Mouse (Mus musculus) left cerebral cortex, adult 2 months (tissue): ENCODE results near the gene B9d2. TPM values are rescaled to one million over a fixed set of nuclear protein-coding genes. Genes with fewer than 3 reads are reported as not detected.

ENCODE experiments used
- DNase-seq, 2 experiments: peaks; one replicate each; pipeline ENCODE4 v3.0.0; 2021 to 2022; ENCODE audit warnings: low spot score in 2 of 2, mixed read lengths in 1 of 2; ENCODE audit errors: extremely low spot score in 1 of 2
- H3K27ac ChIP-seq: fragments of 200-600 bp; 2 replicates; pipeline ENCODE4 v1.8.1; 2022
- H3K4me3 ChIP-seq: fragments of 200-600 bp; 2 replicates; pipeline ENCODE4 v1.8.1; 2022
- CTCF ChIP-seq: fragments of 200-600 bp; IDR thresholded peaks from 2 replicates; pipeline ENCODE4 v1.8.1; 2022; ENCODE audit warnings: antibody characterized with exemption, mild to moderate bottlenecking, moderate library complexity
- intact Hi-C: fragments of 180-260 bp; cut with DNase I; formaldehyde crosslinking; loops from one replicate; pipeline ENCODE4 v1.15.1; 2025
- total RNA-seq, 2 experiments: library from RNA; stranded (reverse); gene quantifications; 2 replicates each; pipeline ENCODE4 v1.2.3; 2021

Gene B9d2
- total RNA-seq, 2 experiments from 2014 or later: 21.3 to 25.9 TPM

DNA sequence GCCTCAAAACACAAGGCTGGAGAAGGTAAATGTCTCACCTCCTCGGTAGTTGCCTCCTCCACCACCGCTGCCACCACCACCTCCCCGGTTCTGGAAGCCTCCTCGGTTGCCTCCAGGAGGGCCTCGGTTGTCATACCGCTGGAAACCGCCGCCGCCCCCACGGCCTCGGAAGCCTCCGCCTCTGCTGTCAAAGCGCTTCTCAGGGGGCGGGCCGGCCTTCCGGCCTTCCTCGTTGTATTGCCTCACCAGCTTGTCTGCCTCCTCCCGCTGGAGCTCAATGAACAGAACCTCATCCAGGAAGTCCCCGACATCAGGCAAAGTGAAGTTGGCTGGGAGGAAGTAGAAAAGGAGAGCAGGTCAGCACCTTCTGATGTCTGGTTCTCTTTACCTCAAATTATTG is 45.3 kb downstream of the B9d2 start:
- Histone ChIP-seq H3K27ac (no peak overlapping the region), H3K4me3 (no peak overlapping the region)
- no peak for TF ChIP-seq CTCF
- DNase-seq: peak; percentile 46 to 49
- intact Hi-C loops: no loop called here

DNA sequence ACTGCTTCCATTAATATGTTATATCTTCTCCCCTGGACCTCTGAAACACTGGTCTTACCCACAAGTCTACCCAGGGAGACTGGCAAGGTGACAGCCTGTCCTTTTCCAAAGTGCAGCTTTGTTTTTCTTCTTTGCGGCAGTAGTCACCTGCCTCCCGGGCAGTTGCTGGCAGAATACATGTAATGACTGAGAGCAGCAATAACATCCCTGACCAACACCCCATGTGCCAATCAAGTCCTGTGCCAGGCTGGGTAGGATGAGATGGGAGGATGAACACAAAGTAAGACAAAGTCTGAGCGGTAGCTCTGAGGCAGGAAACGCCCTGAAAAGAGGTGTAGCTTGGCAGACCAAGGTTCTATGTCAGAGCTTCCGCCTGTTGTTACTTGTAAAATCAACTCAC is 47.2 kb downstream of the B9d2 start:
- Histone ChIP-seq H3K27ac (no peak overlapping the region), H3K4me3 (no peak overlapping the region)
- intact Hi-C loops: no loop called here
- no peak for TF ChIP-seq CTCF
- DNase-seq: no peak

DNA sequence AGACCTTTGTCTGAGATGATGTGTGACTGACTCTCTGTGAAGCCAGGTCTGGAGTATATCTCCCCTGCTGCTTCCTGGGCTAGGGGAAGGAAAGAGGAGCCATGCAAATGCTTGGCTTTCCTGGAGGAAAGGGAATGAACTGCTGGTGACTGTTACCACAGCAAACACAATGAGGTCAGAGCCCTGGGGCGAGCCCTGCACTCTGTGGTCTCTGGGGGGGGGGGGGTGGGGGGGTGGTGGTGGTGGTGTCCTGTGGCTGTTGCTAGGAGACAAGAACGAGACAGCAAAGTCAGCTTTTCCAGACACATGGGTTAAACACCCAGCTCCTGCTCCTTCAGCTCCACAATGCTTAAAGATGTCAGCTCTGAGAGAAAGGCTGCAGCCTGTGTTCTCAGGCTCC is 48.8 kb downstream of the B9d2 start:
- TF ChIP-seq CTCF: no peak

GRCm38 (mm10) chr7:25729862-25730261 is 49.3 kb downstream of the B9d2 start:
- no peak for DNase-seq
- no peak overlapping the region for H3K27ac ChIP-seq
- TF ChIP-seq CTCF: no peak
- H3K4me3 ChIP-seq: no peak overlapping the region
- intact Hi-C loops: no loop called here

More for the DNA sequence above, 48.8 kb downstream of the B9d2 start:
- intact Hi-C loops: no loop called here
- Histone ChIP-seq H3K4me3 (no peak overlapping the region), H3K27ac (no peak overlapping the region)
- DNase-seq: no peak

GRCm38 (mm10) chr7:25731294-25732055 is 50.9 kb downstream of the B9d2 start:
- Histone ChIP-seq H3K4me3 (no peak overlapping the region), H3K27ac (no peak overlapping the region)
- intact Hi-C loops: no loop called here
- no peak for DNase-seq
- TF ChIP-seq CTCF: no peak

DNA sequence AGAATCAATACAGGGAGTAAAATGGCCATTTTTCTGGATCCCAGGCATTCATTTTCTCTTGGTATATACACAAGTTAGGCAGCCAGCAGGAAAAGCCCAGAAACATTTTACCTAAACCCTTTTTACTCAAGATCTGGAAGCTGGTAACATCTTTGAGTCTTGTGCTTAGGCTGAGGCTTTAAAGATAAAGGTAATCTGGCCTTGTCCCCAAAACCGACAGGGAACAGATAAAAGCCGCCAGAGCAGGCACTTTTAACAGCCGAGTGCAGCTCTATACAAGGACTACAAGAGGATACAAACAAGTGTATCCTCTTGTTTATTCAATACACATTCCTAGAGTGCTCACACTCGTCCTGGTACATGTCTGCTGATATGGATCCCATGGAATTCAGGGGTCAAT is 54.4 kb downstream of the B9d2 start:
- DNase-seq: no peak
- Histone ChIP-seq H3K4me3 (no peak overlapping the region), H3K27ac (no peak overlapping the region)
- TF ChIP-seq CTCF: no peak
- intact Hi-C loops: no loop called here

Other genes starting within 250 kb of the B9d2 start
- gene Ceacam1, start 203.2 kb upstream of the B9d2 start, total RNA-seq: 1 to 10 TPM; 3.1 to 4.1 TPM
- under 1 TPM; 0.35 to 0.68 TPM for gene Ceacam2, start 140.9 kb upstream of the B9d2 start, total RNA-seq
- gene Erich4, start 64.9 kb upstream of the B9d2 start, total RNA-seq: not detected
- gene Dmac2, start 61.4 kb upstream of the B9d2 start, total RNA-seq: 10 to 100 TPM; 51.0 to 55.7 TPM
- gene B3gnt8, start 54.1 kb upstream of the B9d2 start, total RNA-seq: under 1 TPM; 0.65 to 0.68 TPM
- gene Bckdha, start 21.8 kb upstream of the B9d2 start, total RNA-seq: 10 to 100 TPM; 32.9 to 33.9 TPM
- 10 to 100 TPM; 23.3 to 24.0 TPM for gene Exosc5, start 21.6 kb upstream of the B9d2 start, total RNA-seq
- gene Tmem91, start 5.6 kb upstream of the B9d2 start, total RNA-seq: 10 to 100 TPM; 20.7 to 29.4 TPM
- gene Tgfb1, start 6.2 kb downstream of the B9d2 start, total RNA-seq: 10 to 100 TPM in 1 of 2 experiments, 1 to 10 TPM in 1; 7.3 to 10.7 TPM
- gene Ccdc97, start 38.3 kb downstream of the B9d2 start, total RNA-seq: 10 to 100 TPM; 65.4 to 66.5 TPM
- 100 to 1,000 TPM in 1 of 2 experiments, 10 to 100 TPM in 1; 96.5 to 101 TPM for gene Hnrnpul1, start 74.0 kb downstream of the B9d2 start, total RNA-seq
- gene Axl, start 107.9 kb downstream of the B9d2 start, total RNA-seq: 10 to 100 TPM; 33.2 to 40.5 TPM
- gene Cyp2s1, start 136.1 kb downstream of the B9d2 start, total RNA-seq: 1 to 10 TPM; 3.2 to 4.2 TPM
- gene Cyp2b10, start 216.8 kb downstream of the B9d2 start, total RNA-seq: under 1 TPM in 1 of 2 experiments, not detected in 1; 0.18 TPM